Mouse (Mus musculus) bone marrow macrophage, adult 2 months (primary cell): ENCODE results near the gene Rps10.

Experiments
- CTCF ChIP-seq: IDR thresholded peaks from 2 replicates; pipeline ENCODE4 v1.5.1; 2012; ENCODE audit warnings: low read depth, mild to moderate bottlenecking, low read length, moderate library complexity
- POLR2A ChIP-seq: IDR thresholded peaks from 2 replicates; pipeline ENCODE4 v1.6.1; 2012; ENCODE audit warnings: mild to moderate bottlenecking, low read depth, low read length, borderline replicate concordance

DNA sequence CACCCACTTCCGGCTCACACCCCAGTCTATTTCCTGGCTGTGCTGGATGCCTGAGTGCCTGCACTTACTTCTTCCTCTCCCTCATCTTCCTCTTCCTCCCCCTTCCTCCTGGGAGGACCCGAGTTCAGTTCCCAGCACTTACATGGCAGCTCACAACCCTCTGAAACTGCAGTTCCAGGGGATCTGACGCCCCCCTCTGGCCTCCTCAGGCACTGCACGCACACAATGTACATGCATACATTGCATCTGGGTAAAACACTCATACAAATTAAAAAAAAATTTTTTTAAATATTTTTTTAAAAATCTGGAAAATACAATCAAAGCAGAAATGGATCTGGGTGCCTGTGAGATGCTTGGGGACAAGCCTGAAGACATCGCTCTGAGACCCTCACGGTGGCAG is 35.3 kb upstream of the Rps10 start:
- TF ChIP-seq CTCF, result no peak
- TF ChIP-seq POLR2A, result no peak
